Mouse (Mus musculus): ENCODE data around the gene Nkapl. TPM values are rescaled to one million over a fixed set of nuclear protein-coding genes. Genes with fewer than 3 reads are reported as not detected.
A peak's percentile ranks its signal among the peaks of the same experiment; 100 is the strongest.
"Not testable (repeated sequence)": the region's sequence is repeated elsewhere in the genome, so short reads cannot be mapped to it uniquely, and the experiment has no call there.

Gene Nkapl
- 1.7 and 2.1 TPM in 2 replicates for total RNA-seq (2021)
- long read RNA-seq, partial matches to known transcripts, result 0 of 4 reads
- long read RNA-seq, other reads (novel, unspliced or antisense), result 0 of 4 reads

DNA sequence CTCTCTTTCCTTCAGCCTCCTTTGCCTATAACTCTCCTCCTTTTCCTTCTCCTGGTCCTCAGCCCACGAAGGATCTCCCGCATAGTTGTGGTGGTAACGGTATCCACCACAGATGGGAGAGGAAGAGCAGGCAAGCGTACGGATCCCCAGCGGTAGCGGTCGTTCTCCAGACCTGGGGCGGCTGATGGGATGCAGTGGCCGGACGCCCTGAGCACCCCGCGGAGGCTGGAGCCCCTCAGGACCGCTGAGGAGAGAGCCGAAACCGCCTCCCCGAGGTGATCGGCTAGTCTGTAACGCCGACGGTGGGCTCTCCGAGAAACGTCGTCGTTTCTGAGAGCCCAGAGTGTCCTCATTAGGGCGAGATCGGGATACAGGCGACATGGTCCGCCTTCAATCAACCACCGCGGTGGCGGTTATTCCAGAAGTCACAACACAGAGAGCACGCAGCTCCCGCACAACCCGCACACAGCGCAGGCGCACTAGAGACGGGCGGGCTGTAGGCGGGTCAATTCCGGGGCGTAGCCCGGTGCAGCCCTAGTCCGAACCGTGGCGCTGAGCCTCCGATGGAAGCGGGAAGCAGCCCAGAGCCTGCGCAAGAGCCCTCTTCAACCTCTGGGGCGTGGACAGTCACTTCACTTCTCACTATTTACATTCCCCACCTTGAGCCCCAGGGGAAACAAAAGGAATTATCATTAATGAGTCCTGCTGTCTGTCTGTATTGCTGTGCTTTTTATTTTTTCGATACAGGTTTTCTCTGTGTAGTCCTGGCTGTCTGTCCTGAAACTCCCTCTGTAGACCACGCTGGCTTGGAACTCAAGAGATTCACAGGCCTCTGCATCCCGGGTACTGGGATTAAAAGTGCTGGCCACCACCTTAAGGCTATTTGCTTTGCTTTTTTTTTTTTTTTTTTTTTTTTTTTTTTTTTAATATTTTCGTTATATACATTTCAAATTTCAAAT lies at the start of gene Nkapl:
Gene Nkapl (minus strand): TSS at position 449 of the 959 bp plus-strand sequence.
- peak; percentile 89 for DNase-seq

DNA sequence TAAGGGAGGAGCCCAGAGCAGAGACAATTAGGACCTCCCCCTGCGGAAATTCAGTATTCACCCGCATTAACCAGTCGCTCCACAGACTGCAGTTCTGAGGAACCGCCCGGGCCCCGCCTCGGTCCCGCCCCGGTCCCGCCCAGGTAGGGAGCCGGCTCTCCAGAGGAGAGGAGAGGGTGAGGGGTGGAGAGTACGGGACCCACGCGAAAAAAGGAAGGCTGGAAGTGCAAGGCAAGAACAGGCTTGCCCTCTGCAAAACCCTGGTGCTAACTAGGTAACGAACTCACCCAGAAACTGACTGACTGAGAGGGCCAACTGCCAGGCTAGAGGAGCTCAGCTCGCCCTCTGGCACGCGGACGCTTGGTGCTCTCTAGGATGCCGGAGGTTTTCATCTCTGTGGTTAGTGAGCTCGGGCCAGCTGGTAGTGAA lies 37.9 kb upstream of the Nkapl start:
- DNase-seq, result peak; percentile 88

GRCm38 (mm10) chr13:21502296-21502695 lies 34.0 kb upstream of the Nkapl start:
- no peak for DNase-seq

GRCm38 (mm10) chr13:21501182-21501581 lies 32.9 kb upstream of the Nkapl start, which contains the start of gene Gm11273:
TSS of gene Gm11273 (minus strand) at chr13:21501418.
- not testable (repeated sequence) for DNase-seq

DNA sequence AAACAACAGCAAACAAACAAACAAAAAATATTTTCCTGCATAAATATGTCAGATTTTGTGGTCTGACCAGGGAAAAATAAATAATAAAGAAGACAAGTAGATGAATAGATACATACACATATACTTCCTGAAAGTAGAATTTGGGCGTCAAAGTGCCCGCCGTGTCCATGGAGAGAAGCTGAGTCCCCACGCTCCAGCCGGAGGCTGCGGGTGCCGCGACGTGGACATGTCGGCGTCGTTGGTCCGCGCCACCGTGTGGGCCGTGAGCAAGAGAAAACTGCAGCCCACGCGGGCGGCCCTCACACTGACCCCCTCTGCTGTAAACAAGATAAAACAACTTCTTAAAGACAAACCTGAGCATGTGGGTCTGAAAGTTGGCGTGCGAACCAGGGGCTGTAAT lies 26.8 kb upstream of the Nkapl start, which contains the start of gene AK157302:
Gene AK157302 (plus strand): TSS at position 144 of the 400 bp plus-strand sequence.
- DNase-seq, result peak; percentile 27

DNA sequence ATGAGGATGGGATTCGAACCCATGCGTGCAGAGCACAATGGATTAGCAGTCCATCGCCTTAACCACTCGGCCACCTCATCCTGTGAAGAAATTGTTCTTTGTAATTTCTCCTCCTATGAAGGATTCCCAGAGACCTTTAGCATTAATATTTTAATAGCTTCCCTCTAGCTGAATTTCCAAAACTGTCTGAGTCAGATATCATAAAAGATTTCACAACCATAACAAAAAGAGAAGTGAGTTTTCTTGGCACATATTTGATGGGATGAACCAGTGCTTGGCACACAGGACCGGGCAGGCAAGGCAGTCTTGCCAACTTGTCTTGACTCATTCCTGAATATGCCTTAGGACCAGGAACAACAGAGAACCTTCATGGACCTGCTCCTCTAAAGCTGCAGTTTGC lies 24.5 kb upstream of the Nkapl start:
- DNase-seq, result no peak

GRCm38 (mm10) chr13:21486881-21487280 lies 18.6 kb upstream of the Nkapl start:
- no peak for DNase-seq

GRCm38 (mm10) chr13:21478759-21479670 lies 10.7 kb upstream of the Nkapl start, which contains the start of the genes Zkscan4 and Gm10065:
TSS of gene Zkscan4 (plus strand) at chr13:21478907.
TSS of gene Gm10065 (minus strand) at chr13:21479441.
- DNase-seq, result peak; percentile 54

GRCm38 (mm10) chr13:21472427-21472826 lies 4.1 kb upstream of the Nkapl start:
- no peak for DNase-seq

DNA sequence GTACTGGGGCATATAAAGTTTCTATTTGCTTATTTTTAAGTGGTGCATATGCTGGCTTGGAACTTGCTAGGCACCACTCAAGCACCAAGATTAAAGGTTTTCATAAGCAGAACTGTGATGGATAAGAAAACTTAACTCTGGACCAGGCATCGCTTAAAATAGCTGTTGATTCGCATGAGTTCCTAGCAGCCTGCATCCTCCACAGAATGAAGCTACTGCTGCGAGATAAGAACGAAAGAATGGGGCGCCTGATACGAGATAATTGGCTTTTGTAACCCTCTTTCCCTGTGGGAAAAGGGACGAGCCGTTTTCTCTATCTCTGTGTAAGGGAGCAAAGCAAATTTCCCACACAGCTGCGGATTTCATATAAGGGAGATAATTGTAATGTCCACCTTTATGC lies 788 bp upstream of the Nkapl start:
- DNase-seq, result no peak

- DNase-seq, result no peak
These were observed 973 bp downstream of the Nkapl start for GRCm38 (mm10) chr13:21467336-21467735.

DNA sequence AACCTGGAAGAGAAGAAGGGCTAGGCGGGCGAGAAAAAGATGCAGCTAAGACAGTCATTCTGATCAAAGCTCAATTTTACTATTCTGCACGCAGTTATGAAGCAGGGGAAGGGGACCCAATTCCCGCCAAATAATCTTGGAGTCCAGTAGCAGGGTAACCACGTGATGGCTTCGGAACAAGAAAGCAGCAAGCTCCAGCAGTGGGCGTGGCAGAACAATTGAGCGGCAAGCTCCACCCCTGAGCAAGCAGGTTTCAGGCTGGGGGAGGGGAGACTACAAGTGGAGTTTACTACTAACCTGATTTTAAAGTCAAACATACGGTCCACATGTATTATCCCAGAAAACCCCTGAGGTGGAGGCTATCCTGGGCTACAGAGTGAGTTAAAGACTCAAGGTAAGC lies 5.8 kb downstream of the Nkapl start:
- DNase-seq, result not testable (repeated sequence)

- no peak for DNase-seq
These were observed 12.0 kb downstream of the Nkapl start for GRCm38 (mm10) chr13:21456347-21456746.

DNA sequence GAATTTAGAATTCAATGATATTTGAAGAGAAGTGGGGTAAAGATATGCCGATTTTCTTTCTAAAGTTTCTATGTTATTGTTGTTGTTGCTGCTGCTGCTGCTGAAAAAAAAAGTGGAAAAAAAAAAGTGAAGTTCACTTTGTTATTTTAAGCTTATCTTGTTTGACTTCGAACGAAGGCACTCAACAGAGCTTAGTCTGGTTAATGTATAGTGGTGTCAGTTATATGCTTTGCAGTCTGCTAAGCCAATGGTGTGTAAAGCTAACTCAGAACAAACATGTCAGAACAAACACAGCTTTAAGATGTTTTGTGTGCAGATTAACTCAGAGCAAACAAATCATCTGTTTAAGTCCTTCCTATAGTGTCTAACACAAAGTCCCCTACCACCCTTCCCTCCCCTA lies 14.2 kb downstream of the Nkapl start:
- DNase-seq, result no peak

- peak; percentile 80 for DNase-seq
These were observed 14.9 kb downstream of the Nkapl start, which contains the start of gene Zscan26 for GRCm38 (mm10) chr13:21453449-21453848. TSS of gene Zscan26 (minus strand) at chr13:21453730.

DNA sequence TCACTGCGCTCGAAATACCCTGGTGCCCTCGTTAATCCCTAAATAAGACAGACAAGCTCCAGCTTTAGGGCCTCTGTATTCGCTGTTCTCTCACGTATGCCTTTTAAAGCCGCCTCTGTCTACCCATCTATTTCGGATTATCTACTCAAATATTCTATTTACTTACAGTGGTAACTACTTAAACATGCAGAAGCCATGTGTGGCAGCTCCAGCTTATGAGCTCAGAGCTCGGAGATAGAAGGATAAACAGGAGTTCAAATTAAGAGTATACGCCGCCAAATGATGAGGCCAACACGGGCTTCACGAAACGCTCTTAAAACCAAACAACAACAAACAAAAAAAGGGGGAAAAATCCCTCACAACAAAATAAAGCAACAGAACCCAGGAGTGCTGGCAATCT lies 15.3 kb downstream of the Nkapl start:
- no peak for DNase-seq

GRCm38 (mm10) chr13:21447856-21448614 lies 20.3 kb downstream of the Nkapl start:
- DNase-seq, result no peak

- no peak for DNase-seq
These were observed 21.5 kb downstream of the Nkapl start for GRCm38 (mm10) chr13:21446796-21447195.

- DNase-seq, result no peak
These were observed 27.1 kb downstream of the Nkapl start for GRCm38 (mm10) chr13:21441207-21441572.

GRCm38 (mm10) chr13:21440503-21441206 lies 27.7 kb downstream of the Nkapl start, which contains the start of gene Pgbd1:
TSS of gene Pgbd1 (minus strand) at chr13:21441058.
- DNase-seq, result peak; percentile 75

DNA sequence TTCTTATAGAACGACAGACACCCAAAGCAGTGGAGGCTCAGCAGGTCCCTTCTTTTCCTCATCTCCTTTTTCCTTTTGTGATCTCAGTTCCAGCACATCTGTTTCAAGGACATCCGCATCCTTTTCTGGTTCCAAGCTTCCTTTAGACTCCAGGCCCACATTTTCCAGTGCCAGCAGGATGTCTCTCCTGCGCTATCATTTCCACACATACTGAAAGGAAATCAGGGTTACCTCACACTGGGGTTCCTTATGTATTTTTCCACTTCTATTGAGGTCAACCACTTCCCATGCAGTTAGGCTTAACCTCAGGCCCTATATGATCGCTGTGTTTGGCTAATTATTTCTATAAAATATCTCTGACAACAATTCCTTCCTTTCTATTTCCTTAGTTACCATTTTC lies 32.8 kb downstream of the Nkapl start:
- DNase-seq, result no peak

Data from adrenal gland, postnatal 25 days (tissue).